Mouse (Mus musculus): ENCODE data around the gene Gm47985.

Gene Gm47985

GRCm38 (mm10) chr1:151219045-151219444 lies 36.7 kb downstream of the Gm47985 start:
- DNase-seq (ENCODE audit: low spot score in 2 of 2): no peak

GRCm38 (mm10) chr1:151220098-151220497 lies 37.8 kb downstream of the Gm47985 start:
- DNase-seq (ENCODE audit: low spot score in 2 of 2): no peak

- no peak for DNase-seq (ENCODE audit: low spot score in 2 of 2)
These were observed 40.4 kb downstream of the Gm47985 start for GRCm38 (mm10) chr1:151222561-151223267.

GRCm38 (mm10) chr1:151223377-151223776 lies 41.0 kb downstream of the Gm47985 start:
- DNase-seq (ENCODE audit: low spot score in 2 of 2): no peak

GRCm38 (mm10) chr1:151224536-151224935 lies 42.2 kb downstream of the Gm47985 start:
- no peak for DNase-seq (ENCODE audit: low spot score in 2 of 2)

GRCm38 (mm10) chr1:151227506-151227905 lies 45.2 kb downstream of the Gm47985 start:
- DNase-seq (ENCODE audit: low spot score in 2 of 2): no peak

- no peak for DNase-seq (ENCODE audit: low spot score in 2 of 2)
These were observed 46.1 kb downstream of the Gm47985 start for GRCm38 (mm10) chr1:151228320-151228989.

GRCm38 (mm10) chr1:151232346-151232745 lies 50.0 kb downstream of the Gm47985 start:
- DNase-seq (ENCODE audit: low spot score in 2 of 2): no peak

- DNase-seq (ENCODE audit: low spot score in 2 of 2): no peak
These were observed 51.4 kb downstream of the Gm47985 start for GRCm38 (mm10) chr1:151233756-151234155.

Measured in left cerebral cortex, adult 9 months (tissue).